Mouse (Mus musculus) stomach, postnatal 0 days (tissue): Measurements from ENCODE around the gene Rbms1. TPM values are rescaled to one million over a fixed set of nuclear protein-coding genes. Genes with fewer than 3 reads are reported as not detected.

ENCODE experiments used
- ATAC-seq: fragments of 200-750 bp; cut with Nextera tagmentation; 2 replicates; pipeline ENCODE4 v1.8.0; 2017; ENCODE audit not compliant: low FRiP score, low TSS enrichment
- DNase-seq: peaks from one replicate; pipeline ENCODE4 v3.0.0-alpha.2; 2016; ENCODE audit warnings: low spot score
- H3K27ac ChIP-seq: fragments of 300-500 bp; sonication (generic); replicated peaks from 2 replicates; pipeline ENCODE4 v1.5.1; 2014; ENCODE audit warnings: mild to moderate bottlenecking, control low read depth
- H3K27me3 ChIP-seq: fragments of 300-500 bp; sonication (generic); 2 replicates; pipeline ENCODE4 v1.6.1; 2014; ENCODE audit warnings: low read length; ENCODE audit not compliant: control insufficient read depth, insufficient read depth
- H3K36me3 ChIP-seq: fragments of 300-500 bp; sonication (generic); 2 replicates; pipeline ENCODE4 v1.6.1; 2014; ENCODE audit warnings: low read length, mixed read lengths; ENCODE audit not compliant: control insufficient read depth, insufficient read depth
- H3K4me1 ChIP-seq: fragments of 300-500 bp; sonication (generic); replicated peaks from 2 replicates; pipeline ENCODE4 v1.6.1; 2014; ENCODE audit warnings: antibody characterized with exemption; ENCODE audit not compliant: control insufficient read depth, insufficient read depth
- H3K4me2 ChIP-seq: fragments of 300-500 bp; sonication (generic); replicated peaks from 2 replicates; pipeline ENCODE4 v1.6.1; 2014; ENCODE audit warnings: low read depth, mild to moderate bottlenecking, control low read depth, moderate library complexity
- H3K4me3 ChIP-seq: fragments of 300-500 bp; sonication (generic); 2 replicates; pipeline ENCODE4 v1.5.1; 2014; ENCODE audit warnings: low read depth, low read length, control low read depth
- H3K9ac ChIP-seq: fragments of 300-500 bp; sonication (generic); 2 replicates; pipeline ENCODE4 v1.6.1; 2014; ENCODE audit warnings: mild to moderate bottlenecking, low read length, control low read depth, mixed read lengths
- H3K9me3 ChIP-seq: fragments of 300-500 bp; sonication (generic); 2 replicates; pipeline ENCODE4 v1.6.1; 2016; ENCODE audit warnings: low read length; ENCODE audit not compliant: control insufficient read depth
- CTCF ChIP-seq: IDR thresholded peaks from 2 replicates; pipeline ENCODE4 v1.5.1; 2016; ENCODE audit warnings: antibody characterized with exemption, low read depth, mild to moderate bottlenecking, moderate library complexity
- EP300 ChIP-seq: optimal IDR thresholded peaks from 2 replicates; pipeline ENCODE3; 2016; ENCODE audit warnings: antibody characterized with exemption
- WGBS: fragments of 180-500 bp; shearing (Covaris S2); extraction: QIAGEN DNeasy Blood & Tissue Kit; methylation state at CpG from one replicate; pipeline ENCODE4 v1.1.7; 2014; 5-methylcytosine and 5-hydroxymethylcytosine counted together
- polyA plus RNA-seq: library from polyadenylated mRNA; unstranded; fragments of >200 nt; fragmentation: Nextera tagmentation; extraction: Ambion mirVana; gene quantifications from 2 replicates; pipeline ENCODE4 v1.2.1, GENCODE M21; 2015

The Rbms1 gene
- polyA plus RNA-seq, 1 experiment from 2014 or later, result 81.1 TPM

GRCm38 (mm10) chr2:60804763-60805162 lies 158.2 kb downstream of the Rbms1 start:
- ATAC-seq (no peak), DNase-seq (no peak)
- Histone ChIP-seq H3K4me3 (no peak overlapping the region), H3K27ac (no peak overlapping the region), H3K9me3 (no peaks in the 10 kb centered on the region), H3K27me3 (no peaks in the 10 kb centered on the region), H3K36me3 (no peaks in the 10 kb centered on the region), H3K9ac (no peak overlapping the region), H3K4me2 (no peak overlapping the region), H3K4me1 (peaks cover 12% of the 10 kb centered on the region; the same call in 1 of the 2 replicates)
- TF ChIP-seq CTCF (no peak), EP300 (no peak)
- 52% methylated on average over 7 of the region's 7 CpGs for WGBS

GRCm38 (mm10) chr2:60803377-60803776 lies 159.6 kb downstream of the Rbms1 start:
- Histone ChIP-seq H3K36me3 (no peaks in the 10 kb centered on the region), H3K27ac (no peak overlapping the region), H3K9ac (no peak overlapping the region), H3K27me3 (no peaks in the 10 kb centered on the region), H3K4me1 (peaks cover 10% of the 10 kb centered on the region; the same call in 1 of the 2 replicates), H3K4me2 (no peak overlapping the region), H3K9me3 (no peaks in the 10 kb centered on the region), H3K4me3 (no peak overlapping the region)
- DNase-seq (no peak), ATAC-seq (no peak)
- 80% methylated on average over 6 of the region's 6 CpGs for WGBS
- TF ChIP-seq EP300, result no peak

GRCm38 (mm10) chr2:60802828-60803227 lies 160.2 kb downstream of the Rbms1 start:
- no peak for TF ChIP-seq EP300
- H3K4me2 ChIP-seq, result no peak overlapping the region
- H3K36me3 ChIP-seq, result no peaks in the 10 kb centered on the region
- ATAC-seq (no peak), DNase-seq (no peak)
- H3K9me3 ChIP-seq, result no peaks in the 10 kb centered on the region
- peaks cover 10% of the 10 kb centered on the region; the same call in 1 of the 2 replicates for H3K4me1 ChIP-seq
- H3K9ac ChIP-seq, result no peak overlapping the region
- no peak overlapping the region for H3K4me3 ChIP-seq
- 41% methylated on average over 8 of the region's 8 CpGs for WGBS
- H3K27me3 ChIP-seq, result no peaks in the 10 kb centered on the region
- H3K27ac ChIP-seq, result no peak overlapping the region

GRCm38 (mm10) chr2:60802191-60802590 lies 160.8 kb downstream of the Rbms1 start:
- H3K27ac ChIP-seq, result peak overlapping the region; percentile 49; the same call in 1 of the 2 replicates
- DNase-seq, result peak; percentile 58

GRCm38 (mm10) chr2:60801571-60802155 lies 161.3 kb downstream of the Rbms1 start:
- H3K36me3 ChIP-seq, result peaks cover 3% of the 10 kb centered on the region; the same call in 1 of the 2 replicates
- H3K27me3 ChIP-seq, result no peaks in the 10 kb centered on the region
- H3K4me1 ChIP-seq, result peaks cover 10% of the 10 kb centered on the region; the same call in 1 of the 2 replicates
- WGBS, result 59% methylated on average over 12 of the region's 12 CpGs
- peak; percentile 77 for ATAC-seq
- H3K9me3 ChIP-seq, result no peaks in the 10 kb centered on the region
- H3K4me2 ChIP-seq, result peak overlapping the region; percentile 50
- TF ChIP-seq CTCF (no peak), EP300 (no peak)
- peak overlapping the region; percentile 41; the same call in 1 of the 2 replicates for H3K9ac ChIP-seq
- peak overlapping the region; percentile 49 for H3K27ac ChIP-seq
- peak overlapping the region; percentile 27; the same call in 1 of the 2 replicates for H3K4me3 ChIP-seq
- no peak for DNase-seq

More at GRCm38 (mm10) chr2:60802191-60802590, 160.8 kb downstream of the Rbms1 start:
- peak; percentile 52; the same call in 1 of the 2 replicates for ATAC-seq
- no peak overlapping the region for H3K4me3 ChIP-seq
- H3K4me1 ChIP-seq, result peaks cover 10% of the 10 kb centered on the region; the same call in 1 of the 2 replicates
- H3K36me3 ChIP-seq, result no peaks in the 10 kb centered on the region
- no peaks in the 10 kb centered on the region for H3K27me3 ChIP-seq
- H3K4me2 ChIP-seq, result no peak overlapping the region
- H3K9me3 ChIP-seq, result no peaks in the 10 kb centered on the region
- 29% methylated on average over 4 of the region's 4 CpGs for WGBS
- TF ChIP-seq CTCF (peak; percentile 79), EP300 (no peak)
- H3K9ac ChIP-seq, result no peak overlapping the region

- Histone ChIP-seq H3K4me3 (peak overlapping the region; percentile 27), H3K36me3 (peaks cover 4% of the 10 kb centered on the region; the same call in 1 of the 2 replicates), H3K4me1 (peaks cover 10% of the 10 kb centered on the region; the same call in 1 of the 2 replicates), H3K27me3 (no peaks in the 10 kb centered on the region), H3K9me3 (no peaks in the 10 kb centered on the region), H3K4me2 (peak overlapping the region; percentile 50), H3K9ac (peak overlapping the region; percentile 41), H3K27ac (peak overlapping the region; percentile 49; the same call in 1 of the 2 replicates)
- peak; percentile 31 for DNase-seq
- TF ChIP-seq EP300 (no peak), CTCF (no peak)
- peak; percentile 73 for ATAC-seq
- 19% methylated on average over 15 of the region's 15 CpGs for WGBS
Measured at GRCm38 (mm10) chr2:60800921-60801558, 162.0 kb downstream of the Rbms1 start.
